Mouse (Mus musculus): Measurements from ENCODE around the gene Rasal3. TPM values are rescaled to one million over a fixed set of nuclear protein-coding genes. Genes with fewer than 3 reads are reported as not detected.

The Rasal3 gene
- total RNA-seq, 2 experiments from 2014 or later, result 19.9 to 57.4 TPM

DNA sequence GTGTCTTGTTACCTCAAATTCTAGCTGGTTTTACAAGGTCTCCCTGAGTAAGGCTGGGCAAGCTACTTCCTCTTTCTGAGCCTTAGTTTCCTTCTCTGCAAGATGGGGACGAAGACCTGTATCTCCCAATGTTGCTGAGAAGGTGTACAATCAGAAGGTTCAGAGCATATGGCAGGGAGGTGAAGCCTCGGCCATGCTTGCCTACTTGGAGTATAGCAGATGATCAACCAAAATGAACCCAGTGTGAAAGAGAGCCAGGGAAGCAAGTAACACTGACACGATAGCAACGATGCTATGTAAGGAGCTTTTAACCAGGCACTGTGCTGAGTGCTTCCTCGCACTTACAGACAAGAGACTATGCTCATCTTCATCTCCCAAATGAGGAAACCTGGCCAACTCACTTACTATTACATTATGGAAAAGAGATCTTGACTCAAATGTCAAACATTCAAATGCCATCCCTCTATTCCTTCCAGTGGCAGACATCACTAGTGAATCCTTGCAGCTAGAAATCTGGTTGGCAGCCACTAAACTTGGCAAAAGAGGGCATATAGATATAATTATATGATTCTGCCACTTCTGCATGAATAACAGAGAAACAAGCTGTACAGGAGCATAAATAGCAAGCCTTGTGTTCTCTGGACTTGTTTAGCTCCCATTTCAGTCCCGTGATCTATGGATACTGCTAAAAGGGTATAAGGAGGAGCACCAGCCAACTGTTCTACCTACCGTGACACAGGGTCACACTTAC, 45.0 kb downstream of the Rasal3 start:
- no peak for ATAC-seq (replicated peaks; ENCODE audit: low FRiP score, low TSS enrichment, poor library complexity, severe bottlenecking)

DNA sequence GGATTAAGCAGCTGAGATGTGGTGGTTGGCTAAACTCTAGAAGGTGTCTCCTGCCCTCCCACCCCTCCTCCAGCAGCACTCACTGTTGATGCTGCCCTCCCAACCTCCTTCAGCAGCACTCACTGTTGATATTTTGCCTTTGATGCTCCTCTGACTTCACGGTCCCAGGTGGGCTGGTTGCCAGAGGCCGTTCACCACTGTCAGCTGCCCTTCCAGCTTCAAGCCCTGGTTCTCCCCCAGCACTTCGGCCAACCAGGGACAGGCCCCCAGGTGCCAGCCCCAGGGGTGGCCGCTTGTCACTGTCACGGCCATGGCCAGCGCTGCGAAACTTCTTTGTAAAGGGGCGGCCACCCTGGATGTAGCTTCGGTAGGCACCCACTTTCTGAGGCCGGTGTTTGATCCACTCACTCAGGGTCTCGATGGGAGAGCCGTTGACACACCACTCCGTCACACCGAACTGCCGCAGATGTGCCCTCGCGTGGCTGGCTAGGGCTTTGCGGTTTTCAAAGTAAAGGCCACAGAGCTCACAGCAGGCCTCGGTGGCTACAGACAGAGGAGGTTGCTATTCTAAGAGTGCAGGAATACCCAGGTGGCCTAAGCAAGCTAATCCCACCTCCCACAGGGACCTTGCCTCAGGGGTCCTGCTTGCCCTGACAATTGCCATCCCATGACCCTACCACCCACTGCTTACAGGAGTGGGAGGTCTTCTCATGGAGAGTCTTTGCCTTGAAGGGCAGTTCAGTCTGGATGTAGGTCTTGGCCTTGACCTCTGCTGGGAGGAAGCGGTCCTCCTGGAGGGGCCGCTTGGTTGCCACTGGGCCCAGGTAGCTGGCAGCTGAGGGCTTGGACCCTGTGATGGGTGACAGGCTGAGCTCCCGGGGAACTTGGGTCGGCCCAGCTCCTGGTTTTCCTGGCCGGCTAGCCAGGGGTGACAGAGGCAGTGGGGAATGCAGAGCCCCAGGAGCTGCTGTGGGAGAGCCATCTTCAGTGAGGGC, 46.3 kb downstream of the Rasal3 start:
- ATAC-seq (replicated peaks; ENCODE audit: low FRiP score, low TSS enrichment, poor library complexity, severe bottlenecking), result no peak

DNA sequence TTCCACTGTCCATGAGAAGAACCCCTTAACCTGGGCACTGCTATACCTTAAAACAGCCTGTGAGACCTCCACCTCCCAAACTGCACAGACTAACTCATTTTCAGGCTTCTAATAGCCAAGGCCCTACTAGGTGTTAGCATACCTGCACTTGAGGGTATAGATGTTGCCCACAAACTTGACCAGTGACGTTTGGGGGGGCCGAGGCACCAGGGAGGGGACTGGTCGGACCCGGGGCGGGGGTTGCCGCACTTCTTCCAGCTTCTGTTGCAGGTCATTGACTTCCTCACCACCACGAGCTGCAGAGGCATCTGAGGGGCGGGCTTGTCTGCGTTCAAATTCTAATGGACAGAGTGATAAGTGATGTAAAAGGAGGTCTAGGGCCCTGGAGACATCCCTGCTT, 47.1 kb downstream of the Rasal3 start:
- no peak for ATAC-seq (replicated peaks; ENCODE audit: low FRiP score, low TSS enrichment, poor library complexity, severe bottlenecking)

- no peak for ATAC-seq (replicated peaks; ENCODE audit: low FRiP score, low TSS enrichment, poor library complexity, severe bottlenecking)
These were observed 48.4 kb downstream of the Rasal3 start for GRCm38 (mm10) chr17:32355031-32355430.

GRCm38 (mm10) chr17:32354211-32354610, 49.2 kb downstream of the Rasal3 start:
- no peak for ATAC-seq (replicated peaks; ENCODE audit: low FRiP score, low TSS enrichment, poor library complexity, severe bottlenecking)

DNA sequence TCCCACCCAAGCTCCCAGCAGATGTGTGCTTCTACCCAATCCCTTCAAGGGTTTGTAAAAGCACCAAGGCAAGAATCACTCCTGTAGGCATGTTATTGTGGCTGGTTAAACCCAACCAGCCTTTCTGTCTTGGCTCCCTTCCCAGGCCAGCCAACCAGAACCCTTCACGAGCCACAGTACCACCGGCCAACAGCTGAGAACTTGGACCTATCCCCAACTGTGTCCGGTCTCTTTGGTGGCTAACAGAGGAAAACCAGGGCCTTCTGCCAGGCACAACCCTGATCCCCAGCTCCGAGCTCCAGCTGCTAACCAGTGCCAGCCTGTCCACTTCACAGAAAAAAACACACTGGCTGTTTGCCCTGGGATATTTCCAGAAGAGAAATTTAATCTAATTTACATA, 49.7 kb downstream of the Rasal3 start:
- ATAC-seq (replicated peaks; ENCODE audit: low FRiP score, low TSS enrichment, poor library complexity, severe bottlenecking), result no peak

GRCm38 (mm10) chr17:32351726-32352125, 51.7 kb downstream of the Rasal3 start:
- no peak for ATAC-seq (replicated peaks; ENCODE audit: low FRiP score, low TSS enrichment, poor library complexity, severe bottlenecking)

DNA sequence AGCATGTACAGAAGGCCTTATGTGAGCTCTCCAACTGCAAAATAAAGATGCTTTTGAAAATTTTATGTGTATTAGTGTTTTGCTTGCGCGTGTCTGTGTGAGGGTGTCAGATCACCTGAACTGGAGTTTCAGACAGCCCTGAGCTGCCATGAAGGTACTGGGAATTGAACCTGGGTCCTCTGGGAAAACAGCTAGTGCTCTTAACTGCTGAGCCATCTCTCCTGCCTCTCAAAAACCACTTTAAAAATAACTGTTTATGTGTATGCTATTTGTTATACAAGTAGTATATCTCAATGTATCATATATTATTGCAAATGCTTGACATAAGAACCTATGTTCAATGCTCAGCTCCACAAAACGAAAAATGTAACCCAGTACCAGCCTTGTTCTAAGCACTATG, 52.1 kb downstream of the Rasal3 start:
- no peak for ATAC-seq (replicated peaks; ENCODE audit: low FRiP score, low TSS enrichment, poor library complexity, severe bottlenecking)

GRCm38 (mm10) chr17:32350382-32350983, 52.9 kb downstream of the Rasal3 start, which contains the start of gene Akap8l:
Akap8l (minus strand) TSS chr17:32350607.
- ATAC-seq (replicated peaks; ENCODE audit: low FRiP score, low TSS enrichment, poor library complexity, severe bottlenecking), result peak; percentile 90

GRCm38 (mm10) chr17:32349851-32350381, 53.5 kb downstream of the Rasal3 start:
- peak; percentile 9 for ATAC-seq (replicated peaks; ENCODE audit: low FRiP score, low TSS enrichment, poor library complexity, severe bottlenecking)

- ATAC-seq (replicated peaks; ENCODE audit: low FRiP score, low TSS enrichment, poor library complexity, severe bottlenecking), result peak; percentile 75
These were observed 54.2 kb downstream of the Rasal3 start for GRCm38 (mm10) chr17:32349037-32349732.

GRCm38 (mm10) chr17:32348406-32348805, 55.0 kb downstream of the Rasal3 start:
- no peak for ATAC-seq (replicated peaks; ENCODE audit: low FRiP score, low TSS enrichment, poor library complexity, severe bottlenecking)

- ATAC-seq (replicated peaks; ENCODE audit: low FRiP score, low TSS enrichment, poor library complexity, severe bottlenecking), result no peak
These were observed 62.3 kb downstream of the Rasal3 start for GRCm38 (mm10) chr17:32341102-32341501.

Other genes starting within 250 kb of the Rasal3 start
- not detected in 2 replicates for gene Notch3, start 236.7 kb downstream of the Rasal3 start, total RNA-seq (2014; fragmentation: Nextera tagmentation)
- 0.04 TPM in 1 of 2 replicates, not detected in the other for gene Notch3, start 236.7 kb downstream of the Rasal3 start, total RNA-seq (2017)
- not detected in 2 replicates for gene Ephx3, start 214.0 kb downstream of the Rasal3 start, total RNA-seq (2014; fragmentation: Nextera tagmentation)
- gene Ephx3, start 214.0 kb downstream of the Rasal3 start, total RNA-seq (2017), result not detected in 2 replicates
- gene Brd4, start 118.9 kb downstream of the Rasal3 start, total RNA-seq (2014; fragmentation: Nextera tagmentation), result 167 and 178 TPM in 2 replicates
- gene Brd4, start 118.9 kb downstream of the Rasal3 start, total RNA-seq (2017), result 26.7 and 26.8 TPM in 2 replicates
- 124 and 135 TPM in 2 replicates for gene Akap8, start 82.3 kb downstream of the Rasal3 start, total RNA-seq (2014; fragmentation: Nextera tagmentation)
- gene Akap8, start 82.3 kb downstream of the Rasal3 start, total RNA-seq (2017), result 208 and 214 TPM in 2 replicates
- 87.7 and 107 TPM in 2 replicates for gene Akap8l, start 53.0 kb downstream of the Rasal3 start, total RNA-seq (2014; fragmentation: Nextera tagmentation)
- 154 and 167 TPM in 2 replicates for gene Akap8l, start 53.0 kb downstream of the Rasal3 start, total RNA-seq (2017)
- gene Wiz, start 14.1 kb downstream of the Rasal3 start, total RNA-seq (2014; fragmentation: Nextera tagmentation), result 53.4 and 63.4 TPM in 2 replicates
- gene Wiz, start 14.1 kb downstream of the Rasal3 start, total RNA-seq (2017), result 6.1 and 6.9 TPM in 2 replicates
- 1.5 and 3.0 TPM in 2 replicates for gene Pglyrp2, start 20.6 kb upstream of the Rasal3 start, total RNA-seq (2014; fragmentation: Nextera tagmentation)
- 2.7 and 3.3 TPM in 2 replicates for gene Pglyrp2, start 20.6 kb upstream of the Rasal3 start, total RNA-seq (2017)
- 1.4 and 1.7 TPM in 2 replicates for gene Cyp4f39, start 49.1 kb upstream of the Rasal3 start, total RNA-seq (2014; fragmentation: Nextera tagmentation)
- 4.3 and 5.9 TPM in 2 replicates for gene Cyp4f39, start 49.1 kb upstream of the Rasal3 start, total RNA-seq (2017)
- 3.1 TPM in 1 of 2 replicates, not detected in the other for gene Cyp4f17, start 102.5 kb upstream of the Rasal3 start, total RNA-seq (2014; fragmentation: Nextera tagmentation)
- not detected in 2 replicates for gene Cyp4f17, start 102.5 kb upstream of the Rasal3 start, total RNA-seq (2017)
- gene Cyp4f16, start 133.0 kb upstream of the Rasal3 start, total RNA-seq (2014; fragmentation: Nextera tagmentation), result 6.2 and 9.2 TPM in 2 replicates
- 3.4 and 10.3 TPM in 2 replicates for gene Cyp4f16, start 133.0 kb upstream of the Rasal3 start, total RNA-seq (2017)
- not detected in 2 replicates for gene Cyp4f37, start 217.7 kb upstream of the Rasal3 start, total RNA-seq (2014; fragmentation: Nextera tagmentation)
- gene Cyp4f37, start 217.7 kb upstream of the Rasal3 start, total RNA-seq (2017), result not detected in 2 replicates